In genomic region chr8:13548831-13549230, GRCm38 (mm10) we compare ENCODE assay signal across 9 mouse cellular contexts. TPM values are rescaled to one million over a fixed set of nuclear protein-coding genes. Genes with fewer than 3 reads are reported as not detected.
DNase-seq lines count a peak whose midpoint lies in the region; ATAC-seq and TF ChIP-seq lines count a peak whose summit lies in the region.
"Had no signal": no experiment of that assay in that cellular context is flagged by ENCODE, and none has a peak within 500 bp of the region (broad histone marks: within the 10 kb centered on the region; RNA-seq: fewer than 3 reads in every experiment).

No protein-coding gene starts in this region.

- H3K4me2 ChIP-seq in hindbrain, postnatal 0 days (ENCODE audit: low read depth, low read length): no peak overlapping the region
- H3K4me2 ChIP-seq in forebrain, embryonic 16.5 days (ENCODE audit: low read length): no peak overlapping the region

- no peak overlapping the region for H3K9ac ChIP-seq in hindbrain, postnatal 0 days (replicated peaks; ENCODE audit: low read length)
- H3K9ac ChIP-seq in forebrain, embryonic 16.5 days (replicated peaks; ENCODE audit: low read depth, low read length): no peak overlapping the region

- 36% methylated on average over 9 of the region's 9 CpGs for WGBS in hindbrain, postnatal 0 days
- WGBS in forebrain, embryonic 16.5 days: 47% methylated on average over 9 of the region's 9 CpGs

- no peak for TF ChIP-seq CTCF in Patski (IDR thresholded peaks at IDR 0.05)
- no peak for TF ChIP-seq CTCF in layer of hippocampus, adult 2 months (conservative IDR thresholded peaks at IDR 0.05)
- TF ChIP-seq CTCF in hindbrain, postnatal 0 days (IDR thresholded peaks at IDR 0.05; ENCODE audit: low read depth): no peak

- no peaks in the 10 kb centered on the region for H3K9me3 ChIP-seq in hindbrain, postnatal 0 days (ENCODE audit: low read length)
- no peaks in the 10 kb centered on the region for H3K9me3 ChIP-seq in forebrain, embryonic 16.5 days (ENCODE audit: control insufficient read depth, low read length)

- in situ Hi-C loops in Patski (cut with MboI; ENCODE audit: low pct_unique_long_range_greater_than_20kb): loop anchor here (10.0 kb wide), 1 partner anchor 54 kb away; the partner anchor contains the start of gene Gas6

- H3K4me1 ChIP-seq in hindbrain, postnatal 0 days (ENCODE audit: insufficient read depth, low read length): no peaks in the 10 kb centered on the region
- H3K4me1 ChIP-seq in forebrain, embryonic 16.5 days (replicated peaks; ENCODE audit: control insufficient read depth, insufficient read depth, low read length): no peaks in the 10 kb centered on the region

- no peak overlapping the region; the same call in 1 of the 2 replicates for H3K27ac ChIP-seq in layer of hippocampus, adult 2 months
- no peak overlapping the region for H3K27ac ChIP-seq in hindbrain, postnatal 0 days
- no peak overlapping the region for H3K27ac ChIP-seq in forebrain, embryonic 16.5 days (ENCODE audit: low read length)

- no peak overlapping the region for H3K4me3 ChIP-seq in layer of hippocampus, adult 2 months
- no peak overlapping the region for H3K4me3 ChIP-seq in hindbrain, postnatal 0 days (ENCODE audit: low read length)
- H3K4me3 ChIP-seq in forebrain, embryonic 16.5 days (replicated peaks; ENCODE audit: low read length): no peak overlapping the region

- DNase-seq in frontal cortex, postnatal 10 days (ENCODE audit: low spot score in 2 of 2): no peak
- no peak for DNase-seq in Patski (ENCODE audit: low read depth, low spot score)
- DNase-seq in gastrocnemius, postnatal 36 days: peak; percentile 63 to 69
- peak; percentile 29 to 43 for DNase-seq in layer of hippocampus, adult 2 months (ENCODE audit: low spot score in 2 of 2)
- DNase-seq in ovary, postnatal 36 days (ENCODE audit: low spot score): peak; percentile 60
- DNase-seq in hindbrain, postnatal 0 days (ENCODE audit: low spot score): no peak

- H3K27me3 ChIP-seq in Patski: no peaks in the 10 kb centered on the region
- H3K27me3 ChIP-seq in hindbrain, postnatal 0 days (ENCODE audit: insufficient read depth, low read length): no peaks in the 10 kb centered on the region
- H3K27me3 ChIP-seq in forebrain, embryonic 16.5 days (replicated peaks; ENCODE audit: control insufficient read depth, insufficient read depth, low read length): no peaks in the 10 kb centered on the region

- no peaks in the 10 kb centered on the region for H3K36me3 ChIP-seq in hindbrain, postnatal 0 days (ENCODE audit: insufficient read depth, low read length)
- no peaks in the 10 kb centered on the region for H3K36me3 ChIP-seq in forebrain, embryonic 16.5 days (ENCODE audit: control insufficient read depth, insufficient read depth)

- CTCF ChIA-PET in Patski (lab: Charles Lee): interaction anchor here (0.6 to 4.4 kb wide), 10 partner anchors 11 to 237 kb away, joined by 3 to 17 read pairs (median 6); partner anchors contain the start of gene Upf3a

- POLR2A ChIA-PET in Patski (lab: Charles Lee): interaction anchor here (0.8 to 1.4 kb wide), 3 partner anchors 10 to 208 kb away, joined by 3 to 8 read pairs (median 3); partner anchors contain the start of gene Cdc16

- ATAC-seq in frontal cortex, adult (ENCODE audit: low TSS enrichment): peak; percentile 79
- peak; percentile 63 for ATAC-seq in Patski
- no peak for ATAC-seq in hindbrain, postnatal 0 days
- no peak for ATAC-seq in forebrain, embryonic 16.5 days

- intact Hi-C loops in gastrocnemius, postnatal 36 days (cut with DNase I): loop anchor here (2.0 to 5.0 kb wide), 3 partner anchors 57 to 137 kb away; partner anchors contain the start of gene Gas6

RNA-seq across cellular contexts. Expression of gene 1700029H14Rik, which starts 13.4 kb away (rescaled TPM):
- polyA plus RNA-seq in Patski (2021): not detected
- total RNA-seq in gastrocnemius, postnatal 36 days (2021): not detected
- not detected for total RNA-seq in layer of hippocampus, adult 2 months (2021)
- 2.8 TPM in 1 of 2 replicates, not detected in the other for total RNA-seq in hindbrain, postnatal 0 days (2014; rRNA removed)
- 0.30 and 0.57 TPM in 2 replicates for polyA plus RNA-seq in hindbrain, postnatal 0 days (2015; fragmentation: Nextera tagmentation; extraction: Ambion mirVana)
- not detected in 2 replicates for polyA plus RNA-seq in forebrain, embryonic 16.5 days (2015; fragmentation: Nextera tagmentation; extraction: Ambion mirVana)
- total RNA-seq: layer of hippocampus, adult 18-20 months had no signal

RNA-seq across cellular contexts. Expression of gene Gas6, which starts 54.5 kb away (rescaled TPM):
- 101 TPM for polyA plus RNA-seq in Patski (2021)
- total RNA-seq in gastrocnemius, postnatal 36 days (2021): 10 to 100 TPM; 55.1 to 58.8 TPM
- 10 to 100 TPM; 81.2 to 85.1 TPM for total RNA-seq in layer of hippocampus, adult 2 months (2021)
- total RNA-seq in hindbrain, postnatal 0 days (2014; rRNA removed): 89.0 and 91.2 TPM in 2 replicates
- polyA plus RNA-seq in hindbrain, postnatal 0 days (2015; fragmentation: Nextera tagmentation; extraction: Ambion mirVana): 77.9 and 78.4 TPM in 2 replicates
- 23.9 and 25.5 TPM in 2 replicates for polyA plus RNA-seq in forebrain, embryonic 16.5 days (2015; fragmentation: Nextera tagmentation; extraction: Ambion mirVana)

Comparison
In these comparisons a context has a peak if more than half of its experiments do, and no peak if none do; other contexts are left out.
1. ATAC-seq: peak in frontal cortex, adult (single experiment) and Patski (single experiment); none in hindbrain, postnatal 0 days (single experiment) and forebrain, embryonic 16.5 days (single experiment).
2. DNase-seq: peak in gastrocnemius, postnatal 36 days (2 of 2), layer of hippocampus, adult 2 months (2 of 2) and ovary, postnatal 36 days (single experiment); none in frontal cortex, postnatal 10 days (0 of 2), Patski (single experiment) and hindbrain, postnatal 0 days (single experiment).